Mouse (Mus musculus) retina, postnatal 1 day (tissue): ENCODE measurements around the gene Pno1.

Experiments used
- DNase-seq: peaks from one replicate; pipeline ENCODE4 v3.0.0-alpha.2; 2012

Pno1 gene

GRCm38 (mm10) chr11:17176638-17177037 is 34.7 kb downstream of the Pno1 start:
- no peak for DNase-seq

DNA sequence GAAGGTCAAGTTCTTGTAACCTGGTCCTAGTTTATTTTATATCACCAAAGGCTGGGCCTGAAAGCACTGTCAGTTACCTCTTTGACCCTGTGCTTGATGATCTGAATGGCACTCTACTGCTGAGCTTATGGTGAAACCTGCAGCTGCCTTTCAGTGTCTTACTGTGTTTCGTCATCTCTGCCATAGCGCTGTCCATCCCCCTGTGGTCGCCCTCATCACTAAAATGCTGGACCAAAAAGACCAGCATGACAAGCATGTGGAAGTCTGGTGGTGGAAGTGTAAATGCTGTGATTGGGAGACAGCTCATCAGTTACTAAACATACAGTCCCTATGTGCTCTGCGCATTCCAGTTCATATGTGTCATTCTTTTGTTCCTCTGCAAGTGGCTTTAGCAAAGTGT is 39.1 kb downstream of the Pno1 start:
- no peak for DNase-seq

- DNase-seq, result no peak
These were observed 40.2 kb downstream of the Pno1 start for GRCm38 (mm10) chr11:17170938-17171729.

DNA sequence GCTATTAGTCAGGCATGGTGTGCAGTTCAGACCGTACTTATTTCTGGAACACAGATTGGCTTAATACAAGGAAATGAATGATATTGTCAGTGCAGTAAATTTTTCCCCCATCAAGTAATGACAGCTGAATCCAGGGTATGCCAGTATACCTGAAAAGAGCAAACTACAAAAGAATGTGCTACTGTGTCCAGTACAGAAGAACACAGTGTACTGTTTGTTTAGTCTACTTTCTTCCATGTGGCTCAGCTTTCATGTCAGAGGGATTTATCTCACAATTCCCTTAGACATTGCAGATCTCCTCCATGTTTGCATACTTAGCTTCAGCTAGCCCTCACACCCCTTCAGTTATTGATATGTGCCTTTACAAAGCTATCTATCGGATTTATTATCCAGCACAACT is 42.1 kb downstream of the Pno1 start:
- no peak for DNase-seq

GRCm38 (mm10) chr11:17166627-17167026 is 44.7 kb downstream of the Pno1 start:
- DNase-seq, result no peak

GRCm38 (mm10) chr11:17163956-17164355 is 47.4 kb downstream of the Pno1 start:
- DNase-seq, result peak; percentile 20

DNA sequence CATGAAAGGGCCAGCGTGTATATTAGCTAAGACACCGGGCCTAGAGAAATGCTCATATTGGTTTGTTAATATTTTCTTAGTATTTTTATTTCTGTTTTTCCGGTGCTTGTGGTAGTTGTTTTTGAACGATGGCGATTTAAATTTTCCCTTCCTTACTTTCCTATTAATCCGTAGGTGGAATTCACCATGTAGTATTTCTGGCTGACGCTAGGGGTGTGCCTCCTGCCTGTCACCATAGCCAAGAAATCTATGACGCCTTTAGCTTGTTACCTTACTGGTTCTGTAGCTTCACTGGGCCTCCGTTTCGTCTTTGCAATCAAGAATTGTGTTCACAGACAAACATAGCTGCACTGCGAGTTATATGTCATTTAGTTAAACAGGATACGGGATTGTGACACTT is 51.1 kb downstream of the Pno1 start:
- peak; percentile 75 for DNase-seq

DNA sequence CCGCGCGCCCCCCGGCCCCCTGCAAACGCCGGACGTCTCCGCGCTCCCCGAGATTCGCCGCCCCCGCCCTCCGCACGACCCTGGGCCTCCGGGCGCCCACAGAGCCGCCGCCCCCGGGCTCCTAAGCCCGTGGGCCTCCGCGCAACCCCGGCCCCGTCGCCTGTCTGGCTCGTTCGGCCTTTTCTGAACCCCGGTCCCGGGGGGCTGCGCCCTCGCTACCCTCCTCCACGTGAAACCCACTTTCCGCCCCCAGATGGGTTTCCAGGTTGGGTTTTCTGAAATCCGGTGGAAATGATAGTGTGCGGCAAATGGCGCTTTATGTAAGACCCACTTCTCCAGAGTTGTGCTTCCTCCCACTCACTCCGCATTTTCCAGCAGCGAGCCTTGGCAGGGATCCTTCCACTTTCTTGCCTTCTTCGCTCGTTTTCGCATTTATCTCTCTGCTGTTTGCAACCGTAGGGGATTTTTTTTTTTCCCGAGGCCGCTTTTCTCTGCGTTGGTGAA is 51.6 kb downstream of the Pno1 start:
- peak; percentile 47 for DNase-seq

DNA sequence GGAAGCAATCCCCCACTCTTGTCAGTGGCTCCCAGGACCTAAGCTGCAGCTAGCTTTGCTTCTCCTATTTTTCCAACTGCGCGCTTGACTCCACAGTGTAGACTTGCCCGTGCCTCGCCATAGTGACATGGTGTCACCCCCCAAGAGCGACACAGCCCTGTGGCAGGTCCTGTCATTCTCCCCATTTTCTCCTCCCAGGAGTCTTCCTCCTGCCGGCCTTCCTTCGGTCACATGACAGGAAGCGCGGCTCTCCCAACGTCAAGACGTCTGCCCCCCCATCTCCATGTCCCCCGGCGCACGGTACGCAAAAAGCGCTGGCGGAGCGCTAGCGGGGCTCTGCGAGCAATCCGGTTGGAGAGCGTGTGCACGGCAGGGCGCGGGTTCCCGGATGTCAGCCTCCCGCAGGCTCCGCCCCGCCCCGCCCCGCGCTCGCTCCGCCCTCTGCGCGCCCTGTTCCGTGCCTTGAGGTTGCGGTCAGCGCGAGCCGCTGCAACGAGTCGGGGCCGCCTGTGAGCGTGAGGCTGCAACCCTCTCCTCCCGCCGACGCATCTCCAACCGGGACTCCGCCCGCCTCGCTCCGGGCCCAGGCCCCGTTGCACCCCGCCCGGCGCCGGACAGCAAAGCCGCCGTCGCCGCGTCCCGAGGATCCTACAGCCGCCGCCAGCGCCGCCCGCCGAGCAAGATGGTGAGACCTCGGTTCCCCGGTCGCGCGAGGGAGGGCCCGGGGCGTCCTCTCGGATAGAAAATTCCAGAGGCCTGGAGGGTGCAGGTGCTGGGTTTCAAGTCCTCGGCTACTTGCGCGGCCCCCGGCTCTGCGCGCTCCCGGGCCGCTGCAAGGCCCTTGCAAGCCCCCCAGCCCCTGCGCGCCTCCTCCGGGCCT is 52.3 kb downstream of the Pno1 start, which contains the start of gene Ppp3r1:
Ppp3r1 (plus strand) TSS at position 406 of the 880 bp plus-strand sequence.
- DNase-seq, result peak; percentile 99
